Mouse (Mus musculus): ENCODE results near the gene Nckap5. TPM values are rescaled to one million over a fixed set of nuclear protein-coding genes. Genes with fewer than 3 reads are reported as not detected.
"Not testable (repeated sequence)": the region's sequence is repeated elsewhere in the genome, so short reads cannot be mapped to it uniquely, and the experiment has no call there.

Gene Nckap5
- polyA plus RNA-seq, 1 experiment from 2014 or later, result 11.5 TPM

DNA sequence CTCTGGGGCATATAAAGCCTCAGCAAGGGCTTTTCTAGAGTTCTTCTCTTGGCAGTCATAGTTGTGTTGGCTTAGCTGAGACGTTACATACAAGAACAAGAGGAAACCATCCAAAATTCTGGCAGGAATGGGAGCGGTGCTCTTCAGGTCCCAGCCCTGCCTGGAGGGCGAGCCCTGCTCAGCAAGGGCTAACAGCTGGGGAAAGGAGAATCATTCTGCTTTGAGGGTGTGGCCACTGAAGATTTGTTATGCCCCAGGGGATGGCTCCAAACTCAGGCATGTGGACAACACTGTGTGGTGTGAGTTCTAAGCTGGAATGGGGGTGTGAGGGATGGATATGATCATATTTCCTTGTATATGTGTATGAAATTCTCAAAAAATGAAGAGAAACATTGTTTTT is 779.1 kb downstream of the Nckap5 start:
- no peak overlapping the region for H3K4me3 ChIP-seq
- peaks cover 3% of the 10 kb centered on the region; the same call in 1 of the 2 replicates for H3K4me1 ChIP-seq
- no peaks in the 10 kb centered on the region for H3K9me3 ChIP-seq
- H3K27ac ChIP-seq, result no peak overlapping the region
- WGBS, result 87% methylated on average over 3 of the region's 3 CpGs
- no peak overlapping the region for H3K4me2 ChIP-seq
- H3K36me3 ChIP-seq (replicated peaks), result no peaks in the 10 kb centered on the region
- H3K9ac ChIP-seq, result no peak overlapping the region
- H3K27me3 ChIP-seq (replicated peaks), result no peaks in the 10 kb centered on the region
- no peak for ATAC-seq (replicated peaks)

DNA sequence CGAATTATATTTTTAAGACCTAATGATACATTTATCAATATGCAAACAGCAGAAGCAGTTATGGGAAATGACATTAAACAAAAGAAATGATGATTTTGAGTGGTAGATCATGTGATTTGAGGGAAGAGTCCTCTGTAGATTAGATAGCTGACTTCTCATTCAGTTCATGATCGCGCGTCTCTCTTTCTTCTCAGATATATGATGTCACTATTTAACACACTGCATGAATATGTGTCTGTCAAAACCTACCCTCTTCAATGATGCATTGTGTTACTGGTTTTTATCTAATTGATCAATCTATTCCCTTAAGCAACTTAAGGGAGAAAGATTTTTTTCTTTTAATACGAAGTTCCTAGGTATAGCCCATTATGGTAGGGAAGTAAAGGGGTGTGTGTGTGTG is 787.7 kb downstream of the Nckap5 start:
- 90% methylated on average over 5 of the region's 5 CpGs for whole genome bisulfite sequencing
- Histone ChIP-seq H3K4me2 (no peak overlapping the region), H3K27me3 (replicated peaks) (no peaks in the 10 kb centered on the region), H3K4me3 (no peak overlapping the region), H3K4me1 (no peaks in the 10 kb centered on the region), H3K9me3 (no peaks in the 10 kb centered on the region), H3K27ac (no peak overlapping the region), H3K9ac (no peak overlapping the region), H3K36me3 (replicated peaks) (no peaks in the 10 kb centered on the region)
- ATAC-seq (replicated peaks), result no peak

DNA sequence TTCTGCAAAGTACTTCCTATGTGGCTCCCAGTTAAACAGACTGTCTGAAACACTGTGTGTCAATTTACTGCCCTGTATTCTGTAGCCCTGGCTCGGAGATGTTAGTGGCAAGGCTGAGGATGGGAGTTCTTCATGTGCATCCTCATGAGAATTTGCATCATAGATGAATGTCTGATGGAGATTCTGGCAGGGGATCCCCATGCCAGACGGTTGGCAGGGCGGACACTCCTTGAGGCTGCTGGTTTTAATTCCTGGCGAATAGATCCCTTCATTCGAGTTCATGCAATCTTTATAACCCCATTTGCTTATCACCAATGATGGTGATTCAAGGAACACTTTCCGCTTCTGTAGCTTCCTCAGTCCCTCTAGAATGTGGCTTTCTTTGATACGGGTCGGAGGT is 803.1 kb downstream of the Nckap5 start:
- no peak overlapping the region for H3K4me2 ChIP-seq
- no peak for ATAC-seq (replicated peaks)
- 87% methylated on average over 8 of the region's 8 CpGs for WGBS
- H3K36me3 ChIP-seq (replicated peaks), result no peaks in the 10 kb centered on the region
- H3K27me3 ChIP-seq (replicated peaks), result no peaks in the 10 kb centered on the region
- no peak overlapping the region for H3K9ac ChIP-seq
- no peak overlapping the region for H3K27ac ChIP-seq
- H3K9me3 ChIP-seq, result no peaks in the 10 kb centered on the region
- H3K4me1 ChIP-seq, result no peaks in the 10 kb centered on the region
- H3K4me3 ChIP-seq, result no peak overlapping the region

GRCm38 (mm10) chr1:126024518-126024917 is 806.1 kb downstream of the Nckap5 start:
- ATAC-seq (replicated peaks), result no peak
- H3K9ac ChIP-seq, result no peak overlapping the region
- WGBS, result 75% methylated on average over 6 of the region's 6 CpGs

DNA sequence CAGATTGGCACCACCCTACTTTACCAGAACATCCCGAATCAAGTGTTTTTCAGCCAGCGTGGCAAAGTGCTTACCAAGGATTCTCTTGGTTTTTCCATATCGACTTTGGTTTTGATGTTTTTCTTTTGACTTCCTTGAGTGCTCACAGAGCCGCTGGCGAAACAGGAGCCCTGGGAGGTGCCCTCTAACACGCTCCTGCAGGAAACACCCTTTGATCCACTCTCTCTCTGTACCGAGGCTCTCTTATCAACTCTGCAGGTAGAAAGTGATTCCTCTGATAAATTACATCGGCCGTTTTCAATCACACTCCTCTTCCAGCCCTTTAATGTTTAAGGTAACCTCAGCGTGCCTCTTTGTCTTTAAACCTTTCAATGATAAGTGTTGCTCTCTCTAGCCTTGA is 807.6 kb downstream of the Nckap5 start:
- Histone ChIP-seq H3K27ac (no peak overlapping the region), H3K4me1 (no peaks in the 10 kb centered on the region), H3K27me3 (replicated peaks) (no peaks in the 10 kb centered on the region), H3K4me2 (no peak overlapping the region), H3K9me3 (no peaks in the 10 kb centered on the region), H3K9ac (no peak overlapping the region), H3K36me3 (replicated peaks) (no peaks in the 10 kb centered on the region), H3K4me3 (no peak overlapping the region)
- ATAC-seq (replicated peaks), result peak; percentile 64
- 56% methylated on average over 10 of the region's 10 CpGs for WGBS

More at GRCm38 (mm10) chr1:126024518-126024917, 806.1 kb downstream of the Nckap5 start:
- Histone ChIP-seq H3K4me2 (no peak overlapping the region), H3K4me1 (no peaks in the 10 kb centered on the region), H3K4me3 (no peak overlapping the region), H3K27me3 (replicated peaks) (no peaks in the 10 kb centered on the region), H3K27ac (no peak overlapping the region), H3K9me3 (no peaks in the 10 kb centered on the region), H3K36me3 (replicated peaks) (no peaks in the 10 kb centered on the region)

DNA sequence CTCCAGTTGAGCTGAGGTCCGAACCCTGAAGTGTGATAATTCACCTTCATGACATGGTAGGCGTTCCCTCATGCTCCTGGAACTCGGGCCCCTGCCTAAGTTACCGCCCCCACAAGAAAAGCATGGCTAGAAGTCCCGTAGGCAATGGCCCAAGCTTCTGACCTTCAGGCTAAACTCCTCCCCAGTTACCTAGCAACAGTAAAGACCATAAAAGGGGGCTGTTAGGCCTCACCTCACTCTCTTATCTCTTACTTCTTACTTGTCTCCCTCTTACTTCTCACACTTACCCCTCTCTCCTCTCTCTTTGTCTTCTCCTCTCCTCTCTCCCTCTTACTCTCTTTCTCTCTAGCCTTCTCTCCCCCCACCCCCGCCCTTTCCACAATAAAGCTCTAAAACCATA is 811.9 kb downstream of the Nckap5 start:
- H3K27ac ChIP-seq; H3K4me2 ChIP-seq; ATAC-seq (replicated peaks); H3K9me3 ChIP-seq; H3K36me3 ChIP-seq (replicated peaks); H3K4me3 ChIP-seq; H3K27me3 ChIP-seq (replicated peaks); H3K9ac ChIP-seq; H3K4me1 ChIP-seq: not testable (repeated sequence)
- WGBS, result 82% methylated on average over 6 of the region's 6 CpGs

- H3K4me1 ChIP-seq, result no peaks in the 10 kb centered on the region
- no peak for ATAC-seq (replicated peaks)
- H3K27ac ChIP-seq, result no peak overlapping the region
- H3K9ac ChIP-seq, result no peak overlapping the region
- no peak overlapping the region for H3K4me2 ChIP-seq
- H3K27me3 ChIP-seq (replicated peaks), result no peaks in the 10 kb centered on the region
- 50% methylated on average over 5 of the region's 5 CpGs for WGBS
- H3K4me3 ChIP-seq, result no peak overlapping the region
- H3K9me3 ChIP-seq, result no peaks in the 10 kb centered on the region
- no peaks in the 10 kb centered on the region for H3K36me3 ChIP-seq (replicated peaks)
These were observed 818.9 kb downstream of the Nckap5 start for GRCm38 (mm10) chr1:126011661-126012091.

GRCm38 (mm10) chr1:126007571-126007970 is 823.0 kb downstream of the Nckap5 start:
- no peak for ATAC-seq (replicated peaks)
- Histone ChIP-seq H3K4me1 (no peaks in the 10 kb centered on the region), H3K4me2 (no peak overlapping the region), H3K9me3 (no peaks in the 10 kb centered on the region), H3K4me3 (no peak overlapping the region), H3K27me3 (replicated peaks) (no peaks in the 10 kb centered on the region), H3K27ac (no peak overlapping the region), H3K9ac (no peak overlapping the region), H3K36me3 (replicated peaks) (no peaks in the 10 kb centered on the region)
- 69% methylated on average over 4 of the region's 4 CpGs for WGBS

GRCm38 (mm10) chr1:126005672-126006071 is 824.9 kb downstream of the Nckap5 start:
- H3K27ac ChIP-seq, result no peak overlapping the region
- 52% methylated on average over 5 of the region's 5 CpGs for WGBS
- no peak overlapping the region for H3K4me2 ChIP-seq
- no peak for ATAC-seq (replicated peaks)
- no peaks in the 10 kb centered on the region for H3K9me3 ChIP-seq
- H3K27me3 ChIP-seq (replicated peaks), result no peaks in the 10 kb centered on the region
- no peak overlapping the region for H3K9ac ChIP-seq
- H3K4me1 ChIP-seq, result no peaks in the 10 kb centered on the region
- no peak overlapping the region for H3K4me3 ChIP-seq
- H3K36me3 ChIP-seq (replicated peaks), result no peaks in the 10 kb centered on the region

- 46% methylated on average over 3 of the region's 3 CpGs for WGBS
- ATAC-seq (replicated peaks), result 0 out of 2 replicates have a peak, but pooled peaks have one; percentile 37
- H3K9me3 ChIP-seq, result no peaks in the 10 kb centered on the region
These were observed 834.1 kb downstream of the Nckap5 start for GRCm38 (mm10) chr1:125996540-125996939.

GRCm38 (mm10) chr1:125987803-125988202 is 842.8 kb downstream of the Nckap5 start:
- Histone ChIP-seq H3K4me2 (no peak overlapping the region), H3K36me3 (replicated peaks) (no peaks in the 10 kb centered on the region), H3K27ac (no peak overlapping the region), H3K4me3 (no peak overlapping the region), H3K27me3 (replicated peaks) (no peaks in the 10 kb centered on the region), H3K9ac (no peak overlapping the region), H3K9me3 (no peaks in the 10 kb centered on the region), H3K4me1 (0 out of 2 replicates have a peak, but pooled peaks cover 5% of the 10 kb centered on the region)
- no peak for ATAC-seq (replicated peaks)
- WGBS, result 96% methylated on average over 3 of the region's 3 CpGs

More at GRCm38 (mm10) chr1:125996540-125996939, 834.1 kb downstream of the Nckap5 start:
- Histone ChIP-seq H3K4me1 (0 out of 2 replicates have a peak, but pooled peaks cover 2% of the 10 kb centered on the region), H3K27me3 (replicated peaks) (no peaks in the 10 kb centered on the region), H3K27ac (no peak overlapping the region), H3K4me3 (no peak overlapping the region), H3K9ac (no peak overlapping the region), H3K4me2 (no peak overlapping the region), H3K36me3 (replicated peaks) (no peaks in the 10 kb centered on the region)

- Histone ChIP-seq H3K27me3 (replicated peaks) (no peaks in the 10 kb centered on the region), H3K4me1 (no peaks in the 10 kb centered on the region), H3K9ac (no peak overlapping the region), H3K27ac (no peak overlapping the region), H3K4me3 (no peak overlapping the region), H3K36me3 (replicated peaks) (no peaks in the 10 kb centered on the region), H3K9me3 (no peaks in the 10 kb centered on the region), H3K4me2 (no peak overlapping the region)
- ATAC-seq (replicated peaks), result no peak
- WGBS, result 63% methylated on average over 2 of the region's 2 CpGs
These were observed 846.0 kb downstream of the Nckap5 start for GRCm38 (mm10) chr1:125984570-125984969.

- Histone ChIP-seq H3K27ac (no peak overlapping the region), H3K4me3 (no peak overlapping the region), H3K9ac (no peak overlapping the region), H3K4me1 (0 out of 2 replicates have a peak, but pooled peaks cover 5% of the 10 kb centered on the region), H3K36me3 (replicated peaks) (no peaks in the 10 kb centered on the region), H3K4me2 (no peak overlapping the region), H3K9me3 (no peaks in the 10 kb centered on the region), H3K27me3 (replicated peaks) (no peaks in the 10 kb centered on the region)
- 93% methylated on average over 3 of the region's 3 CpGs for WGBS
- ATAC-seq (replicated peaks), result no peak
These were observed 856.0 kb downstream of the Nckap5 start for GRCm38 (mm10) chr1:125974649-125975048.
